Mouse (Mus musculus) liver, embryonic 16.5 days (tissue): ENCODE results near the gene Gadd45gip1. TPM values are rescaled to one million over a fixed set of nuclear protein-coding genes. Genes with fewer than 3 reads are reported as not detected.
"Not testable (repeated sequence)": the region's sequence is repeated elsewhere in the genome, so short reads cannot be mapped to it uniquely, and the experiment has no call there.

ENCODE experiments used
- ATAC-seq: fragments of 200-750 bp; cut with Nextera tagmentation; 2 replicates; pipeline ENCODE4 v1.8.0; 2017; ENCODE audit warnings: low read depth, mild to moderate bottlenecking, moderate number of reproducible peaks, moderate library complexity
- H3K27ac ChIP-seq: fragments of 300-500 bp; sonication (generic); 2 replicates; pipeline ENCODE4 v1.5.1; 2014; ENCODE audit warnings: mild to moderate bottlenecking, low read length
- H3K27me3 ChIP-seq: fragments of 300-500 bp; sonication (generic); 2 replicates; pipeline ENCODE4 v1.6.1; 2014; ENCODE audit warnings: low read depth, low read length, mixed read lengths; ENCODE audit not compliant: control insufficient read depth, insufficient read depth
- H3K36me3 ChIP-seq: fragments of 300-500 bp; sonication (generic); 2 replicates; pipeline ENCODE4 v1.6.1; 2014; ENCODE audit warnings: mild to moderate bottlenecking; ENCODE audit not compliant: control insufficient read depth, insufficient read depth
- H3K4me1 ChIP-seq: fragments of 300-500 bp; sonication (generic); 2 replicates; pipeline ENCODE4 v1.6.1; 2014; ENCODE audit warnings: low read depth, low read length, mixed read lengths; ENCODE audit not compliant: control insufficient read depth
- H3K4me2 ChIP-seq: fragments of 300-500 bp; sonication (generic); 2 replicates; pipeline ENCODE4 v1.6.1; 2014; ENCODE audit warnings: low read depth, low read length, mixed read lengths
- H3K4me3 ChIP-seq: fragments of 300-500 bp; sonication (generic); 2 replicates; pipeline ENCODE4 v1.5.1; 2014; ENCODE audit warnings: low read depth, mild to moderate bottlenecking, low read length
- H3K9ac ChIP-seq: fragments of 300-500 bp; sonication (generic); 2 replicates; pipeline ENCODE4 v1.6.1; 2014; ENCODE audit warnings: low read depth, low read length
- H3K9me3 ChIP-seq: fragments of 300-500 bp; sonication (generic); replicated peaks from 2 replicates; pipeline ENCODE4 v1.6.1; 2016; ENCODE audit warnings: low read length; ENCODE audit not compliant: control insufficient read depth
- WGBS: fragments of 180-500 bp; shearing (Covaris S2); extraction: QIAGEN DNeasy Blood & Tissue Kit; methylation state at CpG from one replicate; pipeline ENCODE4 v1.1.7; 2014; ENCODE audit not compliant: insufficient replicate concordance; 5-methylcytosine and 5-hydroxymethylcytosine counted together
- polyA plus RNA-seq: library from polyadenylated mRNA; unstranded; fragments of >200 nt; fragmentation: Nextera tagmentation; extraction: Ambion mirVana; gene quantifications from 2 replicates; pipeline ENCODE4 v1.2.1, GENCODE M21; 2015

The Gadd45gip1 gene
- polyA plus RNA-seq, 1 experiment from 2014 or later, result 41.5 TPM

- H3K9ac ChIP-seq, result no peak overlapping the region
- H3K27me3 ChIP-seq, result peaks cover 22% of the 10 kb centered on the region
- H3K36me3 ChIP-seq, result no peaks in the 10 kb centered on the region
- no peaks in the 10 kb centered on the region for H3K9me3 ChIP-seq
- H3K4me3 ChIP-seq, result no peak overlapping the region
- no peak overlapping the region for H3K27ac ChIP-seq
- no peak overlapping the region for H3K4me2 ChIP-seq
- H3K4me1 ChIP-seq, result peaks cover 15% of the 10 kb centered on the region
- 77% methylated on average over 17 of the region's 17 CpGs for WGBS
- no peak for ATAC-seq
These were observed 15.2 kb upstream of the Gadd45gip1 start for GRCm38 (mm10) chr8:84816117-84816516.

- WGBS, result 68% methylated on average over 3 of the region's 3 CpGs
- Histone ChIP-seq H3K36me3 (no peaks in the 10 kb centered on the region), H3K27ac (no peak within 1 kb of the TSS), H3K4me2 (peak within 1 kb of the TSS; percentile 12; the same call in 1 of the 2 replicates), H3K4me3 (no peak within 1 kb of the TSS), H3K9me3 (no peaks in the 10 kb centered on the region), H3K4me1 (peaks cover 22% of the 10 kb centered on the region), H3K9ac (no peak within 1 kb of the TSS), H3K27me3 (no peaks in the 10 kb centered on the region)
- no peak for ATAC-seq
These were observed 8.6 kb upstream of the Gadd45gip1 start, which contains the start of gene Dand5 for GRCm38 (mm10) chr8:84822723-84823122. Gene Dand5 (minus strand): TSS chr8:84822823.

- H3K27ac ChIP-seq, result no peak overlapping the region
- ATAC-seq, result peak; percentile 70
- H3K27me3 ChIP-seq, result no peaks in the 10 kb centered on the region
- H3K4me3 ChIP-seq, result no peak overlapping the region
- peak overlapping the region; percentile 12; the same call in 1 of the 2 replicates for H3K4me2 ChIP-seq
- H3K9me3 ChIP-seq, result no peaks in the 10 kb centered on the region
- H3K4me1 ChIP-seq, result peaks cover 22% of the 10 kb centered on the region
- no peak overlapping the region for H3K9ac ChIP-seq
- H3K36me3 ChIP-seq, result no peaks in the 10 kb centered on the region
- 2% methylated on average over 18 of the region's 18 CpGs for WGBS
These were observed 7.7 kb upstream of the Gadd45gip1 start for GRCm38 (mm10) chr8:84823653-84824052.

- H3K27ac ChIP-seq, result peak overlapping the region; percentile 25; the same call in 1 of the 2 replicates
- ATAC-seq, result peak; percentile 42; the same call in 1 of the 2 replicates
- 24% methylated on average over 4 of the region's 4 CpGs for WGBS
- H3K27me3 ChIP-seq, result no peaks in the 10 kb centered on the region
- H3K4me3 ChIP-seq, result no peak overlapping the region
- H3K4me1 ChIP-seq, result peaks cover 28% of the 10 kb centered on the region
- H3K9me3 ChIP-seq, result no peaks in the 10 kb centered on the region
- no peaks in the 10 kb centered on the region for H3K36me3 ChIP-seq
- no peak overlapping the region for H3K9ac ChIP-seq
- 0 out of 2 replicates have a peak overlapping the region, but pooled peaks have one; percentile 1 for H3K4me2 ChIP-seq
These were observed 5.7 kb upstream of the Gadd45gip1 start for GRCm38 (mm10) chr8:84825636-84826035.

- H3K9ac ChIP-seq, H3K27ac ChIP-seq, H3K4me2 ChIP-seq, H3K4me3 ChIP-seq, H3K27me3 ChIP-seq, ATAC-seq, H3K36me3 ChIP-seq, H3K9me3 ChIP-seq: not testable (repeated sequence)
- H3K4me1 ChIP-seq, result peaks cover 34% of the 10 kb centered on the region
- WGBS, result 23% methylated on average over 1 of the region's 2 CpGs
These were observed 4.8 kb upstream of the Gadd45gip1 start for GRCm38 (mm10) chr8:84826518-84826917.

GRCm38 (mm10) chr8:84832034-84832717, 854 bp downstream of the Gadd45gip1 start:
- H3K27ac ChIP-seq, result peak overlapping the region; percentile 97
- peaks cover 54% of the 10 kb centered on the region for H3K4me1 ChIP-seq
- H3K9me3 ChIP-seq, result no peaks in the 10 kb centered on the region
- H3K4me3 ChIP-seq, result peak overlapping the region; percentile 96
- peak overlapping the region; percentile 67 for H3K4me2 ChIP-seq
- peak; percentile 87 for ATAC-seq
- peak overlapping the region; percentile 96 for H3K9ac ChIP-seq
- WGBS, result under 1% methylated on average over 59 of the region's 59 CpGs
- peaks cover 35% of the 10 kb centered on the region for H3K36me3 ChIP-seq
- H3K27me3 ChIP-seq, result no peaks in the 10 kb centered on the region

- Histone ChIP-seq H3K9ac (peak overlapping the region; percentile 96), H3K9me3 (no peaks in the 10 kb centered on the region), H3K36me3 (peaks cover 43% of the 10 kb centered on the region), H3K27ac (peak overlapping the region; percentile 97), H3K4me3 (peak overlapping the region; percentile 96), H3K4me1 (peaks cover 59% of the 10 kb centered on the region), H3K27me3 (no peaks in the 10 kb centered on the region), H3K4me2 (peak overlapping the region; percentile 67)
- ATAC-seq, result no peak
- WGBS, result 36% methylated on average over 10 of the region's 10 CpGs
These were observed 1.7 kb downstream of the Gadd45gip1 start for GRCm38 (mm10) chr8:84832759-84833742.

GRCm38 (mm10) chr8:84834002-84834865, 2.9 kb downstream of the Gadd45gip1 start:
- Histone ChIP-seq H3K4me1 (peaks cover 63% of the 10 kb centered on the region), H3K9me3 (no peaks in the 10 kb centered on the region), H3K36me3 (peaks cover 45% of the 10 kb centered on the region), H3K4me3 (peak overlapping the region; percentile 96; the same call in 1 of the 2 replicates), H3K27me3 (no peaks in the 10 kb centered on the region), H3K27ac (peak overlapping the region; percentile 97), H3K4me2 (peak overlapping the region; percentile 67), H3K9ac (peak overlapping the region; percentile 44)
- no peak for ATAC-seq
- 82% methylated on average over 19 of the region's 19 CpGs for whole genome bisulfite sequencing
